Mouse (Mus musculus) testis, adult 2 months (tissue): ENCODE results near the gene Banp. TPM values are rescaled to one million over a fixed set of nuclear protein-coding genes. Genes with fewer than 3 reads are reported as not detected.

Source experiments
- H3K27ac ChIP-seq: fragments of 200-500 bp; 2 replicates; pipeline ENCODE4 v1.5.1; 2012; ENCODE audit warnings: low read depth, low read length; ENCODE audit not compliant: control insufficient read depth, insufficient read depth
- H3K27me3 ChIP-seq: fragments of 200-500 bp; 2 replicates; pipeline ENCODE4 v1.6.1; 2012; ENCODE audit warnings: mild to moderate bottlenecking, low read length, moderate library complexity; ENCODE audit not compliant: control insufficient read depth, insufficient read depth
- H3K36me3 ChIP-seq: fragments of 200-500 bp; 2 replicates; pipeline ENCODE4 v1.6.1; 2012; ENCODE audit warnings: mild to moderate bottlenecking, low read length; ENCODE audit not compliant: control insufficient read depth, insufficient read depth
- H3K4me1 ChIP-seq: fragments of 200-500 bp; 2 replicates; pipeline ENCODE4 v1.6.1; 2012; ENCODE audit warnings: low read length; ENCODE audit not compliant: control insufficient read depth, insufficient read depth
- H3K4me3 ChIP-seq: fragments of 200-500 bp; 2 replicates; pipeline ENCODE4 v1.5.1; 2012; ENCODE audit warnings: low read depth, mild to moderate bottlenecking, low read length, moderate library complexity, mixed read lengths; ENCODE audit not compliant: control insufficient read depth
- CTCF ChIP-seq: fragments of 200-500 bp; IDR thresholded peaks from 2 replicates; pipeline ENCODE4 v1.5.1; 2012; ENCODE audit warnings: low read depth, mild to moderate bottlenecking, inconsistent platforms, low read length, moderate library complexity; ENCODE audit not compliant: control insufficient read depth, insufficient read depth, insufficient replicate concordance
- POLR2A ChIP-seq: fragments of 200-500 bp; IDR thresholded peaks from 2 replicates; pipeline ENCODE4 v1.6.1; 2012; ENCODE audit warnings: low read depth, mild to moderate bottlenecking, inconsistent platforms, low read length, moderate library complexity; ENCODE audit not compliant: control insufficient read depth
- polyA plus RNA-seq: library from polyadenylated mRNA; depleted of rRNA; stranded (reverse); fragments of >200 nt; gene quantifications from 2 replicates; pipeline ENCODE4 v1.2.3, GENCODE M21; 2012

The Banp gene
- polyA plus RNA-seq, 1 experiment: 15.6 TPM

GRCm38 (mm10) chr8:121990506-121991255, 41.1 kb downstream of the Banp start:
- no peak overlapping the region for H3K27ac ChIP-seq
- no peaks in the 10 kb centered on the region for H3K36me3 ChIP-seq
- H3K27me3 ChIP-seq: no peaks in the 10 kb centered on the region
- no peaks in the 10 kb centered on the region; the same call in 1 of the 2 replicates for H3K4me1 ChIP-seq
- no peak for TF ChIP-seq POLR2A
- TF ChIP-seq CTCF: no peak
- H3K4me3 ChIP-seq: no peak overlapping the region

- no peaks in the 10 kb centered on the region for H3K27me3 ChIP-seq
- no peak overlapping the region for H3K27ac ChIP-seq
- no peaks in the 10 kb centered on the region; the same call in none of the 2 replicates for H3K4me1 ChIP-seq
- no peak overlapping the region for H3K4me3 ChIP-seq
- no peak for TF ChIP-seq POLR2A
- TF ChIP-seq CTCF: no peak
- H3K36me3 ChIP-seq: no peaks in the 10 kb centered on the region
These were observed 42.1 kb downstream of the Banp start for GRCm38 (mm10) chr8:121991611-121992010.

GRCm38 (mm10) chr8:121992911-121993310, 43.4 kb downstream of the Banp start:
- Histone ChIP-seq H3K4me1 (no peaks in the 10 kb centered on the region; the same call in none of the 2 replicates), H3K36me3 (no peaks in the 10 kb centered on the region), H3K27me3 (no peaks in the 10 kb centered on the region), H3K27ac (no peak overlapping the region), H3K4me3 (no peak overlapping the region)
- TF ChIP-seq POLR2A (no peak), CTCF (no peak)

GRCm38 (mm10) chr8:121995112-121995511, 45.6 kb downstream of the Banp start:
- Histone ChIP-seq H3K27ac (no peak overlapping the region), H3K36me3 (no peaks in the 10 kb centered on the region), H3K27me3 (no peaks in the 10 kb centered on the region), H3K4me3 (no peak overlapping the region), H3K4me1 (no peaks in the 10 kb centered on the region; the same call in none of the 2 replicates)
- TF ChIP-seq CTCF (no peak), POLR2A (no peak)

- no peak overlapping the region for H3K27ac ChIP-seq
- no peaks in the 10 kb centered on the region; the same call in none of the 2 replicates for H3K4me1 ChIP-seq
- no peaks in the 10 kb centered on the region for H3K36me3 ChIP-seq
- H3K4me3 ChIP-seq: no peak overlapping the region; the same call in 1 of the 2 replicates
- TF ChIP-seq POLR2A: no peak; the same call in 1 of the 2 replicates
- TF ChIP-seq CTCF: no peak
- no peaks in the 10 kb centered on the region for H3K27me3 ChIP-seq
These were observed 46.3 kb downstream of the Banp start for GRCm38 (mm10) chr8:121995895-121996294.

GRCm38 (mm10) chr8:121998631-121999030, 49.1 kb downstream of the Banp start:
- no peaks in the 10 kb centered on the region for H3K36me3 ChIP-seq
- H3K27ac ChIP-seq: no peak overlapping the region
- no peaks in the 10 kb centered on the region; the same call in none of the 2 replicates for H3K4me1 ChIP-seq
- no peak for TF ChIP-seq CTCF
- TF ChIP-seq POLR2A: no peak
- H3K27me3 ChIP-seq: no peaks in the 10 kb centered on the region
- no peak overlapping the region for H3K4me3 ChIP-seq

GRCm38 (mm10) chr8:121999211-121999610, 49.7 kb downstream of the Banp start:
- Histone ChIP-seq H3K27ac (no peak overlapping the region), H3K4me1 (no peaks in the 10 kb centered on the region; the same call in none of the 2 replicates), H3K27me3 (no peaks in the 10 kb centered on the region), H3K36me3 (no peaks in the 10 kb centered on the region), H3K4me3 (no peak overlapping the region)
- TF ChIP-seq POLR2A: no peak
- TF ChIP-seq CTCF: no peak
